Mouse (Mus musculus) layer of hippocampus, adult 18-20 months (tissue): ENCODE data around the gene Kcnmb3. TPM values are rescaled to one million over a fixed set of nuclear protein-coding genes. Genes with fewer than 3 reads are reported as not detected.
A peak's percentile ranks its signal among the peaks of the same experiment; 100 is the strongest.

Experiments
- DNase-seq, 2 experiments: peaks; one replicate each; pipeline ENCODE4 v3.0.0; 2022; ENCODE audit warnings: low spot score in 2 of 2
- long read RNA-seq: library from polyadenylated mRNA; stranded (forward); transcript quantifications from one replicate; pipeline ENCODE4 v2.0.0, GENCODE M21; 2021
- total RNA-seq, 2 experiments: library from RNA; stranded (reverse); gene quantifications; 2 replicates each; pipeline ENCODE4 v1.2.3; 2021

Kcnmb3 gene
- total RNA-seq, result under 1 TPM in 1 of 2 experiments, not detected in 1; 0.76 TPM
- long read RNA-seq, partial matches to known transcripts, result 1 of 1 reads
- long read RNA-seq, other reads (novel, unspliced or antisense), result 0 of 1 reads

DNA sequence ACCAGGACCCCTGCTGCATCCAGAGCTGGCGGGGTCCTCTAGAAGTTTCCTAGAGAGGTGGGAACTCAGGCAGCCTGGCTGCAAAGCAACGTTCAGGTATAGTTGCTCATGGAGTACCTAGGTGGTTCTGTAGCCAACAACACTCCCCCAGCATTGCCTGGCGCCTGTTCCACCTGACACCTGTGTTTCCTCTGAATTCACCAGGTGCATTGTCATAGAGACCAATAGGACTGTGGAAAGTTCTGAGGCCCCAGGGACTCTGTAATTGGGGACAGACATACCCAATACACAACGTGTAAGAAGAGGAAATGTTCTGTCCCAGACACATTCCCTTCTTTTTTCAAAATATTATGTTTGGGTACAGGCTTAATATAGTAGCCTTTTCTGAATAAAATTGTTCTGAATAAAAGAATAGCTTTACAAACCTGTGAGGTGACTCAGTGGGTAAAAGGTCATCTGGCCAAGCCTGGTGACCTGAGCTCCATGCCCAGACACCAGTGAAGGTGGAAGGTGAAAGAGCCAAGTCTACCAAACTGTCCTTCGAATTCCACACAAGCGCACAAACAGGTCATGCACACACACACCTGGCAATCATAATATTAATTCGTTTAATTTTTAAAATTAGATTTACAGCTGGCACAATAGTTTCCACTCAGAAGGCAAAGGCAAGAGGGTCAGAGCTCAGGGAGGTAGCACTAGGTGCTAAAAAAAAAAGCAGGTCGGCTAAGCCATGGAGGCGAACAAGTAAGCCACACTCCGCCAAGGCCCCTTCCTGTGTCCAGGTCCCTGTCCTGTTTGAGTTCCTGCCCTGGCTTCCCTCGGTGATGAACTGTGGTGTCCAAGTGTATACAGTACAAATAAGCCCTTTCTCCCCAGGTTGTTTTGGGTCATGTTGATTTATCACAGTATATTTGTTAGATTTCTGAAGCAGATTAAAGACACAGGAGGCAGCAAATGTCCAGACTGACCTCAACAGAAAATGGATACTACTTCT is at the start of gene Kcnmb3:
Gene Kcnmb3, minus strand, starts transcription at position 135 of the 994 bp plus-strand sequence.
- no peak for DNase-seq

DNA sequence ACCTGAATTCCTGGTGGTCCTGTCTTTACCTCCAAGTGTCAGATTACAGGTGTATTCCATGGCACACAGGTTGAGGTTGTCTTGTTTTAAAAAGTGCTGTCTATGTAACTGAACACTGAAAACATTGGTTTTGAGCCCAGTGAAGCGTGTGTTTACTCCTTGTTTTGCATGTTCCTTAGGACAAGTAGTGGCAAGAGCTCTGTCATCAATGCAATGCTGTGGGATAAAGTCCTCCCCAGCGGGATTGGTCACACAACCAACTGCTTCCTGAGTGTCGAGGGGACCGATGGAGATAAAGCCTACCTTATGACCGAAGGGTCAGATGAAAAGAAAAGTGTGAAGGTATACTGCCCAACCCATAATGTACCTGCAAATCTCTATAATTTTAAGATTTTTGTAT is 46.1 kb upstream of the Kcnmb3 start:
- DNase-seq, result no peak

DNA sequence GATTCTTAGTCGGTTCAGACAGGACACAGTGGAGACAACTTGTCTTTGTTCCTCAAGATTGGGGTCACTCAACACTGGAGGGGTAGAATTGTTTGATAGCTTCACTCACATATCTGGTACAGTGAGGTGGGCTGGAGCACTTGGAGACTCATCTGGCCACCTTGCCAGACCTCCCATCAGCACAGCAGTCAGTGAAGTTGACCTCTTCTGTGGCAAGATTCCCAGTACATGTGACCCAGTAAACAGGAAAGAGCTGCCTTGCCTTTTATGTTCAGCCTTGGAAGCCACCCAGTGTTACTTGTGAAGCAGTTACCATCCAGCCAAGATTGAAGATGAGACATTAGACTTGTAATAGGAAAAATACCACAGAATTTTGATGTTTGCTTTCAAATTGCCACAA is 45.5 kb upstream of the Kcnmb3 start:
- peak; percentile 11 to 63 for DNase-seq

DNA sequence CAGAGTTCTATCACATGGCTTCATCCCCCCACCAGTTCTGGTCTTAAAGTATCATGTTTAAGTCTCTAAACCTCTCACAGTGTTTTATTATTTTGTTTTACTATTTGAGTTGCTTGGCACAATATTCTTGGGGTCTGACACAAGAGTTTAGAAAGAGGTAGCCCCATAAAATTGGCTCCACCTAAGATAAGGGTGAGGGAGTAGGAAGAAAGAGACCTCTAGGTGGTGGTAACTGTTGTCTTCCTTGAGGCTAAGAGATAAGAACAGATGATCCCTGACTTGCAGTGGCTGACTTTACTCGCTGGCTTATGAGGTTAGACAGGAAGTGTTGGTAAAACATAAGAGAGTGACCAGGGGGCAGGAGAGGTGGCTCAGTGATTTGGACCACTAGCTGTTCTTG is 43.7 kb upstream of the Kcnmb3 start:
- DNase-seq, result no peak

DNA sequence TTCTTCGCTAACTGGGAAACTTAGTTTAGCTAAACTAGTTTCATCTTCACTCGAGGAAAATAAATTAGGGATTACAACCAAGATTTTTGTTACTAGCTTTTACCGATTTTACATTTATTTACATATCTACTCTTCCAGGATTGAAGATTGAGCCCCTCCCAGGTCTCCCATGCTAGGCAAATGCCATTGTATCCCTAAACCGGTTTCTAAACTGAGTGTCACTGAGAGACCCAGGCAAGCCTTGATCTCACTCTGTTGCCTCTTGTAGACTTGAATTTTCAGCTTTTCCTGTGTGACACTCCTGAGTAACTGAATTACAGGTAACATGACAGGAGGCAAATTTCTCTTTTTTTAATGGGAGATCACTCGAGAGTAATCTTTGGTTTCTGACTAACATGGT is 38.0 kb upstream of the Kcnmb3 start:
- DNase-seq, result no peak

DNA sequence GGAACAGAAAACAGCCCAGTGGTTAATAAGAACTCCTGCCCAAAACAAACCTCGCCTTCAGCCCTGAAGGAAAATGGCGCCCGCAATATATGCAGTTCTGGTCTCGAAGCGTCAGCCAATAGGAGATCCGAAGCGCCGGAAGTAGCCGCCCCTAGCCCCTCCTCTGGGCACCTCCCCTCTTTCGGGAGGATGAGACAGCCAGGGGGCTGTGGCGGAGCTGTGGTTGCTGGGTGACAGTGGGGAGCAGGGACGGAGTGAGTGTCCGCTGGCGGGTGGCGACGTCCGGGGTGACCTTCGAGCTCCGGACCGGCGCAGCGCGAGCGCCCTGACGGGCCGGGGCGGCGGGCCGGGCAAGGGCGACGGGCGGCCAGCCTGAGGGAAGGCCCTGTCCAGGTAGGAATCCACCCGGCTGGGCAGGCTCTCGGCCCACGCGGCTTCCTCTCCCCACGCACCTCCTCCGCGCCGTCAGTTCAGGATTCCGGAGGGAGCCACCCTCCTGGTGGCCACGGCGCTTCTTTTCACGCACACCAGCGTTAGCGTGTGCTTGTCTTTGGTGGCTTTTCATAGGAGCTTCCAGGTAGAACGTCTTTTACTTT is 37.4 kb upstream of the Kcnmb3 start, which contains the start of gene Mfn1:
Gene Mfn1, plus strand, starts transcription at position 163 of the 596 bp plus-strand sequence.
- peak; percentile 89 to 95 for DNase-seq

DNA sequence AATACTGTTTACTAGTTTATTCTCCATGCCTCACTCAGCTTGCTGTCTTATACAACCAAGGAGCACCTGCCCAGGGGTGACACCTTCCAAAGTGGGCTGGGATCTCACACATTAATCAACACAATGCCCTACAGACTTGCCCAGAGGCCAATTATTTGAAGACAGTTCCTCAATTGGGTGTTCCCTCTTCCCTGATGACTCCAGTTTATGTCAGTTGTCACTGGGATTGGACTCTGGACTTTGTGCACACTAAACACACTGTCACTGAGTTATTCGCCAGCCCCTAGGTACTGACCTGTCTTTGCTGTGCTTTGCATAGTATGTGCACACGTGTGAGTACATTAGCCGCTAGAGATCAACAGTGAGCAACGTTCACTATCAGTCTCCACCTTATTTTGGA is 35.1 kb upstream of the Kcnmb3 start:
- no peak for DNase-seq

DNA sequence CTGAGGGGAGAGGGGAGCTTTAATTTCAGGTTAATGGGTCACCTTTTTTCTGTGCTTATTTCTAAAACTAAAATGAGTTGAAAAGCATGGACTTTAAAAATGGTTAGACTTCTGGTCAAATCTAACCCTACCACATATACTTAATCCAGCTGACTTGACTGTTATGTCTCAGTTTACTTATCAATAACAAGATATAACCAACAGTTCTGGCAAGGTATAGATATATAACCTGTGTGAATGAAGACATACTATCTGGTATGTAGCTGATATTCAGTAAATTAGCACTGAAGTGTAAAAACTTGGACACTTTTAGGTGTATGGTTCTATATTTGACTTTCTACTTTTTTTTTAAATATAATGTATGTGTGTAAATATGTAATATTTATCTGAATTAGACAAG is 21.5 kb upstream of the Kcnmb3 start:
- no peak for DNase-seq

DNA sequence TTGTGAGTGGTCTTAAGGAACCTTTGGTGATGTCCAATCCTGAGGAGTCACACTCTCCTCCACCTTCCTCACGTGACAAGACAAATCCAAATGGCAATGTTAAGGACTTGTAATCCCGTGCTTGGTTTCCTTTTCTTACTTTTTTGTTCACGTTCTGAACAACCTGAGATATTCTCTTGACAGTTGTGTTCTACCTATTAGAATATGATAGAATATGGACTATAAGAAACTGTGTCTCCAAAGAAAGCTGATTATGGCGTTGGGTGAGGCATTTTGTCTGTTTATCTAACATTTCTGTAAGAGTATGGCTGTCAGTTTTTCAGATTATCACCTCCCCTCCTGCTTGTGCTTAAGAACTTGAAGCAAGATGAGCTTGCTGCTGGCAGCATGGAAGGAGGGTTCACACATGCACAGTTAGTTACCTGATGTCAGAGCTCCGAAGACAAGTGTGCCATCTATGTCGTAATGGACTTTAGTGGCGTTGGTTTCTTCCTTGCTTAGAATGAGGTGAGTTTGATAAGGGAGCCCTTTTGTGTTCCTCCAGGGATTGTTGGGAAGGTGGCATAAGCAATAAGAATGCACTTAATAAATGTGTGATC is 20.8 kb upstream of the Kcnmb3 start:
- no peak for DNase-seq

DNA sequence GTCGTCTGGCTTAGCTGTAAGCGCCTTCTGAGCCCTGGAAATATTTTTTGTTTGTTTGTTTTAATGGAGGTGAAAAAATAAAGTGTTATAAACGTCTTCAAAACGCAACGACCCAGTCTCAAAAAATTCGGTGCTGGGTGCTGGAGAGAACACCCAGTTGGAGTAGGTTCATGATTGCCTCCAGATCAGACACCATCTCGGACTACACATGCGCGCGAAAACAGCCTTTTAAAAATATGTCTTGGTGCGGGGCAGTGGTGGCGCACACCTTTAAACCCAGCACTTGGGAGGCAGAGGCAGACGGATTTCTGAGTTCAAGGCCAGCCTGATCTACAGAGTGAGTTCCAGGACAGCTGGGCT is 19.1 kb upstream of the Kcnmb3 start:
- no peak for DNase-seq

DNA sequence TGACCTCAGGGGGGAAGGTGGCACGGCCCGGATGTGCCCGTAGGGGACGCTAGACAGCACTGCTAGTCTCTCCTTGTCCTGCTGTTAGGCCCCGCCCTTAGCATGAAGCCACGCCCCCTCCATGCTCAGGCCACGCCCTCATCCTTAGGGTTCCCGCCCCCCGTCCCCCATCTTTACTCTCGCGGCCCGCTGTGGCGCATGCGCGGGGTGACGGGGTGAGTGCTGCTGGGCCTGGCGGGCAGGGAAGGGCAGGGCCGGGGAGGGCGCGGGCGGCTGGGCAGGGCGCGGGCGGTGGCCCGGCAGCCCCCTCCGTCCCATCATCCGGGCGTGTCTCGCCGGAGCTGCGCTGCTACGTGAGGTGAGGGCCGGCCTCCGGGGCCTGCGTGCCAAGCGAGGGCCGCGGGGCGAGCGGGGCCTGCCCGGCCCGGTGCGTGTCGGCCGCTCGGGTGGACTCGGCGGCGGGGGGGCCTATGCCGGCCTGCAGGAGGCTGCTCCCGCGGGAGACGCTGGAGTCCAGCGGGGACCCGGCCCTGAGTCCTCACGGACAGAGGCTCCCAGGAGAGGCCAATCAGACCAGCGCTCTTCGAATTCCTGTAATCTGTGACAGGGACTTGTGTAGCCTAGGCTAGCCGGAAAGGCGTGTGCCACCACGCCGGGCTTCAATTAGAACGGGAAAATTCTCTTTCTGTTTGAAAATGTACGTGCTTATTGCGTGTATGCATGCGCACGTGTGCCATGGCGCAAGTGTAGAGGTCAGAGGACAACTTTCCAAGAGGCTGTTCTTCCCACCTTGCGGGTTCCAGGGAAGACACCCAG is 18.6 kb upstream of the Kcnmb3 start:
- peak; percentile 89 to 95 for DNase-seq

DNA sequence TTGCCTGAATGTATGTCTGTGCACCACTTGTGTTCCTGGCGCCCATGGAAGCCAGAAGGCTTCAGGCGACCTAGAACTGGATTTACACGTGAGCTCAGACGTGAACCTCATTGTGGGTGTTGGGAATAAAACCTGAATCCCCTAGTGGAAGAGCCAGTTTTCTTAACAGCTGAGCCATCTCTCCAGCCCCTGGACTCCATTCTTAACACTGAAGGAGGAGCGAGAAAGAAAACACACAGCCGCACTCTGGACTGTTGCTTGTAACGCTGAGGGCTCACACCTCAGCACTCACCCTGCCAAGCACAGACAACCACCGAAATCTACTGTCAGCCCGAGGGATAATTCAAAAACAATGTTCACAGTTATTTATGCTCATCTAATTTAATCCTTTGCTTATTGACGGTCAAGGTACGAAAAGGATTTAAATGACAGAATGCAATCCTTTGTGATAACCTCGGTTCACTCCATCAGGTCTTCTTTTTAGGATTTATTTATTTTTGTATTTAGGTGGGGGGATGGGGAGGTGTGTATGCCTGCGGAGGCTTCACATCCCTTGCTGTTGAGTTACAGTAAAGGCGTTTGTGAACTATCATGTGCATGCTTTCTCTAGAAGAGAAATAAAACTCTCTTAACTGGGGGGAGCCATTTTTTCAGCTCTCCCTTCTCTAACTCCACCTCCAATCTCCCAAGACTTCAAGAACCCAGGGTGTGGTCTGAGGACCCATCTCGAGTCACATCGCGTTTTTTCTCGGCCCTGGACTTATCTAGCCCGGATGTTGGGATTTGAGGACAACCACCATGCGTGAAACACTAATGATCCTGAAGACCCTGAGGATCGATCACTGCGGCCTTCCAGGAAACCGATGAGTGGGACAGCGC is 17.7 kb upstream of the Kcnmb3 start, which contains the start of gene Zfp639:
Gene Zfp639, plus strand, starts transcription at position 764 of the 879 bp plus-strand sequence.
- no peak for DNase-seq

DNA sequence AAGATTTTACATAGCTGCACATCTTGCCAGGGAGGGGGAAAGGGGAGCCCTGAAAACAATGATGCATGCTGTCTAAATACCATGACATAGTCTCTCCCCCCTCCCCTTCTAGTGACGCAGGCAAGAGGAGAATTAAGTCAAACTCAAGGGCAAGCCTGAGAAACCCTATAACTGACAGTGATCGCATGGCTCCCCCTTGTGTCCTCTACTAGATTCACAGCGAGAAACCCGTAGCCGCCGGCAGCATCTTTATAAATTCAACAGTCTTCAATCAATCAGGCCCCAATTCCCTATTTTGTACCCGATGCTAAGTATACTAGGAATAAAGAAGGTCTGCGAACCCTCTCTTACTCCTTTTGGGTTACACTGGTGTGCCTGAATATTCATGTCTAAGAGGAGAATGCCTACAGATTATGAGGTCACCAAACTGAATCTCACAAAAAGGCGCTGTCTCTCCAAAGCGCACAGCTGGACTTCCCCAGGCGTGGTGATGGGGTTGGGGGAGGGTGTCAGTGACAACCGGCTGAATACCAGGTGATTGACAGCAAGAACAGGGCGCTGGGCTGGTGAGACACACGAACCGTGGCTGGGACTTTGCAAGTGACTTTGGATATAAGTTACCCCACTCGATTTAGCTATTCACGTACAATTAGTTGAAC is 16.8 kb upstream of the Kcnmb3 start:
- peak; percentile 44 to 86 for DNase-seq

DNA sequence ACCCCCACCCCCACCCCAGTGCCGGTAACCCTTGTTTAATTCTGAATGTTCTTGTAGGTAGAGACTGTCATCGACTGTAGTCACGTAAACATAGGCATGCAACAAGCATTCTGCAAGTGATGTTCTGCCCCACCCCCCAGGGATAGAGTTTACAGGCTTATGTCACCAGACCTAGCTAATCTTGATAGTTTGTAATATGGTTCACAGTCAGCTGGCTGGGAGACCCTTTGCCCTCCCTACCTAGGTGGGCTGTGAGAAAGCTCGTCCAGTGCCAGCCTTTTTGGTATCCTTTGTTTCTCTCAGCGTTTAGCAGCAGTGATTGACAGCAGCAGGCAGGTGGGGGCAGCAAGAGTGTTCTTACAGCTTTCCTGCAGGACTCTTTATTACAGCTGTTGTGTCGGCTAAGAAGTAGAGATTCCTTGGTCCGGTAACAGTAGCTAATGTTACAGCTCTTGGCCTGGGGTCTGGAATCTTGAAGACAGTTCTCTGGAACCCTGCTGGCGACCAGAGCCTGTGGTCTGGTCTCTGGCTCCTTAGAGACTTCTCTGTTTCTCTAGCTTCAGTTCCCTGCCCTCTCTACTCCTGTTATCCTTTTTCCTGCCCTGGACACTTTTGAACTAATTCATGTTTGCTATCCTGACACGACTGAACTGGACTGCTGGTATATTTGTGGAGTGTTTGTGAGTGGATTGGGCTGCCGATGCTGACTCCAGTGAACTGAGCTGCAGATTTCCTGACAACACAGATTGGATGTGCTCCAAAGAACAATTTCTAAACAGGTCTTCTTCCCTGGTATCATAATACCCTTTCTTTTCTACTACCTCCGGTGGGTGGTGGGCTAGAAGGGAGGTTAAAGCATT is 14.6 kb upstream of the Kcnmb3 start:
- no peak for DNase-seq

DNA sequence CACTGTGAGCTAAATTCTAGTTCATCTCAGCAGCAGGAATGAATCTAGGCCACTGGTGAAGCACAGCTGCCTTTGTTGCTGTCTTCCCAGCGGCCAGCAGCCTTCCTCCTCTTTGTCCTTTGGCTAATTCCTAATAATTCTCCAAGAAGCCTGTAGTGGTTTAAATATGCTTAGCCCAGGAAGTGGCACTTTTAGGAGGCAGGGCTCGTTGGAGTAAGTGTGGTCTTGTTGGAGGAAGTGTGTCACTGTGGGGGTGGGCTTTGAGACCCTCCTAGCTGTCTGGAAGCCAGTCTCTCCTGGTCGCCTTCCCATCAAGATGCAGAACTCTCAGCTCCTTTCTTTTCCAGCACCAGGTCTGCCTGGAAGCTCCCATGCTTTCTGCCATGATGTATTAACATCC is 13.8 kb upstream of the Kcnmb3 start:
- DNase-seq, result no peak

DNA sequence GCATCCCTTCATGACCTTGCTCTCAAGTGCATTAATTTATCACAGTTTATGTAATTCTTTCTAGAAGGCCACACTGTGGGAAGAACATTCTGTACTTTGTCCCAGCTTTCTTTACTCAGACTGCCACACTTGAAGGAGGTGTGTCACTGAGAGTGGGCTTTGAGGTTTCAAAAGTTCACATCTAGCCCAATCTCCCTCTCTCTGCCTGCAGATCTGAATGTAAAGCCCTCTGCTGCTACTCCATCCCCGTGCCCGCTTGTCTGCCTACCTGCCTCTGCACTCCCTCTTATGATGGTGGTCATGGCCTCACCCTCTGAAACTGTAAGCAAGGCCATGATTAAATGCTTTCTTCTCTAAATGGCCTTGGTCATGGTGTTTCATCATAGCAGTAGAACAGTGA is 8.3 kb upstream of the Kcnmb3 start:
- DNase-seq, result no peak

DNA sequence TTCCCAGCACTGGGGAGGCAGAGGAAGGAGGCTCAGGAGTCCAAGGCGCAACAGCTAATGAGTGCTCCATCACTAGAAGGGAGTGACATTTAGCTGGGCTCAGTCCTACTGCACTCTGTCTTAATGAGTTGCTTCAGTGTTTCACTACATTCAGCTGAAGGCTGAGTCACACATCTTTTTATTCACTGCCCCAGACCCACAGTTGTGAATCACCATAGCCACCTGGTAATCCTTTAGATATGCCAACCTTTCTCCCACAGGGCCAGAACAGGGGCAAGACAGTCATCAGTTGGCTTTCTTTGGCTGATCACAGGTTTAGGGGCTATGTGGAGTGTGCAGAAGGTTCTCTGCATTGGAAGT is 4.7 kb upstream of the Kcnmb3 start:
- no peak for DNase-seq

DNA sequence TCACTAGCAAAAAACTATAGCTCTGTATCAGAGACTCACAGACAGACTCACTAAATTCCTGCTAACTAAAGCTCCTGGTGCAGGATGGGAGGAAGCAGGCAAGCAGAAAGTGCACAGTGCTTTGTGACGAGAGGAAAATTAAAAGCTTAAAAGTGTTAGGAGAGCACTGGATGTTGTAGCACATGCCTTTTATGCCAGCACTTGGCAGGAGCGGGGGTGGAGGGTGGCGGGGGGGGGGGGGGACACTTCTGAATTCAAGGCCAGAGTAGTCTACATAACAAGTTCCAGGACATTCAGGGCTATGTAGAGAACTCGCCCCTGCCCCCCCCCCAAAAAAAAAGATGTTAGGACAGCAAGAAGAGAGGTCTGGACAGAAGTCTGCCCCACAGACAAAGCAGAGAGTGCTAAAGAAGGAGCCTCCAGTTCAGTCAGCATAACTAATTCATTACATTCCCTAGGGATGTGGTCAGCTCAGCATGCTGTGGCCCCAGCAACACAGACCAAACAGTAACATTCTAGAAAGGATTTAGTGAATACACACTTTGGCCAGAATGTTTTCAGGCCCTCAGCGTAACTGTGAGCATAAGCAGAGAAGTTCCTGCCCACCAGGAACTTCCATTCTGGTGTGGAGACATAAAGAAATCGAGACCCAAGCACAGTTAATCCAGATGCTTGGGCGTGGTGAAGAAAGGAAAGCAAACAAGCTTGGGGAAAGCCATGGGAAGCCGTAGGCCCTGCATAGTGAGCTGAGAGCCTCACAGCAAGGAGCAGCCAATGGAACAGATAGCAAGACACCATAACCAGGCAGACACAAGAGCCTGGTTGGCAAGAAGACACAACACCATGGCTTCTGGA is 4.1 kb upstream of the Kcnmb3 start:
- DNase-seq, result no peak
